Mouse (Mus musculus): ENCODE measurements around the gene Nme7.

DNA sequence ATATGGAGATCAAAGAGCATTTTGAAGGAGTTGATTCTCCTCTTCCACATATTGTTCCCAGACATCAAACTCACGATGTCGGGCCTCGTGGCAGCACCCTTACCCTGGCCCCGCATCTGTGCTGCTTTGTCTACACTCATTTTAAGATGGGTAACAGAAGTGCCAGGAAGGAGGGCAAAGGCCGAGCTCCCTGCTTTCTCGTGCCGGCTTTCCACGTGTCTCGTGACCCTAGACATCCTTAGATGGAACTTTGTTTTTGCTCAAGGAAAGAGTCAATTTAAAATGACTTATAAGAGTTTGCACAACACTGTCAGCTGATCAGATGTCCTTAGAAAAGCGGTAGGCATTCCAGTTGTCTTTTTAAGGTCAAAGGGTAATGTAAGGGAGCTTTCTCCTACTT is 114.4 kb downstream of the Nme7 start:
- TF ChIP-seq EP300 (IDR thresholded peaks at IDR 0.05; ENCODE audit: low read length), result no peak
- no peak for TF ChIP-seq POLR2A (IDR thresholded peaks at IDR 0.05; ENCODE audit: low read depth, low read length)
- no peak for TF ChIP-seq MAX (IDR thresholded peaks at IDR 0.05; ENCODE audit: low read length)
- no peak for TF ChIP-seq ZNF384 (IDR thresholded peaks at IDR 0.05; ENCODE audit: low read depth, low read length)
- TF ChIP-seq NELFE (IDR thresholded peaks at IDR 0.05; ENCODE audit: low read depth, low read length), result no peak

All from CH12.LX (cell line).